Mouse (Mus musculus) common myeloid progenitor, adult 5-6 weeks (primary cell): Measurements from ENCODE around the gene Dnase1l3. TPM values are rescaled to one million over a fixed set of nuclear protein-coding genes. Genes with fewer than 3 reads are reported as not detected.
"Not testable (repeated sequence)": the region's sequence is repeated elsewhere in the genome, so short reads cannot be mapped to it uniquely, and the experiment has no call there.

Experiments used
- ATAC-seq: replicated peaks from 2 replicates; pipeline ENCODE4 v1.8.0; 2016; ENCODE audit warnings: low read depth, mild to moderate bottlenecking, moderate TSS enrichment, inconsistent platforms; ENCODE audit not compliant: poor library complexity, severe bottlenecking
- total RNA-seq: library from RNA; stranded (forward); fragments of 200-1000, 187-1606 nt; gene quantifications from 2 replicates; pipeline ENCODE4 v1.2.3, GENCODE M21; 2017

Gene Dnase1l3
- total RNA-seq, 1 experiment from 2014 or later = not detected

- no peak for ATAC-seq
Observed at GRCm38 (mm10) chr14:8016276-8016675, 21.9 kb upstream of the Dnase1l3 start.

- no peak for ATAC-seq
Observed at GRCm38 (mm10) chr14:8015756-8016155, 21.4 kb upstream of the Dnase1l3 start.

GRCm38 (mm10) chr14:8011938-8012337 is 17.6 kb upstream of the Dnase1l3 start:
- no peak for ATAC-seq

GRCm38 (mm10) chr14:8011297-8011696 is 16.9 kb upstream of the Dnase1l3 start:
- no peak for ATAC-seq

GRCm38 (mm10) chr14:8007923-8008322 is 13.6 kb upstream of the Dnase1l3 start:
- ATAC-seq = no peak

- ATAC-seq = no peak
Observed at GRCm38 (mm10) chr14:8007486-8007885, 13.1 kb upstream of the Dnase1l3 start.

GRCm38 (mm10) chr14:8007084-8007483 is 12.7 kb upstream of the Dnase1l3 start:
- ATAC-seq = no peak

GRCm38 (mm10) chr14:8006061-8006460 is 11.7 kb upstream of the Dnase1l3 start:
- ATAC-seq = not testable (repeated sequence)

- ATAC-seq = peak; percentile 11; the same call in 1 of the 2 replicates
Observed at GRCm38 (mm10) chr14:8003727-8004670, 9.6 kb upstream of the Dnase1l3 start.

GRCm38 (mm10) chr14:8003093-8003670 is 8.8 kb upstream of the Dnase1l3 start:
- peak; percentile 16 for ATAC-seq

GRCm38 (mm10) chr14:8002432-8003092 is 8.2 kb upstream of the Dnase1l3 start, which contains the start of gene Abhd6:
Gene Abhd6 (plus strand): TSS chr14:8002902.
- peak; percentile 76 for ATAC-seq

- ATAC-seq = no peak
Observed at GRCm38 (mm10) chr14:8000831-8001685, 6.7 kb upstream of the Dnase1l3 start.

GRCm38 (mm10) chr14:8000247-8000646 is 5.9 kb upstream of the Dnase1l3 start:
- ATAC-seq = no peak

- no peak for ATAC-seq
Observed at GRCm38 (mm10) chr14:7999435-7999834, 5.1 kb upstream of the Dnase1l3 start.

- no peak for ATAC-seq
Observed at GRCm38 (mm10) chr14:7999030-7999429, 4.7 kb upstream of the Dnase1l3 start.

GRCm38 (mm10) chr14:7997255-7997696 is 2.9 kb upstream of the Dnase1l3 start:
- peak; percentile 93 for ATAC-seq

GRCm38 (mm10) chr14:7992158-7992557 is 2.2 kb downstream of the Dnase1l3 start:
- no peak for ATAC-seq

GRCm38 (mm10) chr14:7991108-7991776 is 3.1 kb downstream of the Dnase1l3 start:
- ATAC-seq = peak; percentile 22

GRCm38 (mm10) chr14:7989961-7990360 is 4.4 kb downstream of the Dnase1l3 start:
- ATAC-seq = no peak
